Mouse (Mus musculus): ENCODE data around the gene Palm2.

GRCm38 (mm10) chr4:57510576-57510975 lies 76.5 kb downstream of the Palm2 start:
- TF ChIP-seq POLR2A (IDR thresholded peaks at IDR 0.05; ENCODE audit: low read depth, low read length): no peak
- TF ChIP-seq CTCF (IDR thresholded peaks at IDR 0.05; ENCODE audit: extremely low read depth, insufficient read depth, insufficient read length, insufficient replicate concordance): no peak

Data from spleen, adult 2 months (tissue).